9 mouse cellular contexts compared by ENCODE assay signal in genomic region chr2:9880271-9880670, GRCm38 (mm10). TPM values are rescaled to one million over a fixed set of nuclear protein-coding genes. Genes with fewer than 3 reads are reported as not detected.
A peak's percentile ranks its signal among the peaks of the same experiment; 100 is the strongest.
DNase-seq lines count a peak whose midpoint lies in the region; ATAC-seq and TF ChIP-seq lines count a peak whose summit lies in the region.
"Had no signal": no experiment of that assay in that cellular context is flagged by ENCODE, and none has a peak within 500 bp of the region (broad histone marks: within the 10 kb centered on the region; RNA-seq: fewer than 3 reads in every experiment).

No protein-coding gene starts in this region.

- ATAC-seq in forebrain, embryonic 16.5 days = no peak
- ATAC-seq in hindbrain, postnatal 0 days = no peak
- ATAC-seq in midbrain, postnatal 0 days (ENCODE audit: low FRiP score) = no peak

- TF ChIP-seq CTCF in liver, adult 2 months (IDR thresholded peaks at IDR 0.05; ENCODE audit: low read depth, low read length) = no peak
- TF ChIP-seq CTCF in hindbrain, postnatal 0 days (IDR thresholded peaks at IDR 0.05; ENCODE audit: low read depth) = no peak
- no peak for TF ChIP-seq CTCF in midbrain, postnatal 0 days (IDR thresholded peaks at IDR 0.05)

- H3K27ac ChIP-seq in forebrain, embryonic 10.5 days = no peak overlapping the region
- no peak overlapping the region for H3K27ac ChIP-seq in forebrain, embryonic 16.5 days (ENCODE audit: low read length)
- H3K27ac ChIP-seq in liver, adult 2 months (replicated peaks; ENCODE audit: insufficient read depth, low read depth, low read length) = no peak overlapping the region
- no peak overlapping the region for H3K27ac ChIP-seq in hindbrain, postnatal 0 days
- peak overlapping the region; percentile 83 for H3K27ac ChIP-seq in midbrain, postnatal 0 days (ENCODE audit: low read depth, low read length)
- H3K27ac ChIP-seq: limb, embryonic 15.5 days had no signal

- peaks cover 75% of the 10 kb centered on the region for H3K4me1 ChIP-seq in forebrain, embryonic 10.5 days
- peaks cover 36% of the 10 kb centered on the region for H3K4me1 ChIP-seq in forebrain, embryonic 16.5 days (replicated peaks; ENCODE audit: control insufficient read depth, insufficient read depth, low read length)
- H3K4me1 ChIP-seq in liver, adult 2 months (ENCODE audit: control insufficient read depth, insufficient read depth, low read length) = peaks cover 5% of the 10 kb centered on the region
- no peaks in the 10 kb centered on the region for H3K4me1 ChIP-seq in hindbrain, postnatal 0 days (ENCODE audit: insufficient read depth, low read length)
- H3K4me1 ChIP-seq in midbrain, postnatal 0 days (ENCODE audit: insufficient read depth, low read length) = no peaks in the 10 kb centered on the region

- peaks cover 99% of the 10 kb centered on the region for H3K27me3 ChIP-seq in forebrain, embryonic 10.5 days (ENCODE audit: poor library complexity, severe bottlenecking)
- H3K27me3 ChIP-seq in forebrain, embryonic 16.5 days (replicated peaks; ENCODE audit: control insufficient read depth, insufficient read depth, low read length) = peaks cover 53% of the 10 kb centered on the region
- H3K27me3 ChIP-seq in liver, adult 2 months (ENCODE audit: control insufficient read depth, insufficient read depth, low read length) = peaks cover 25% of the 10 kb centered on the region
- H3K27me3 ChIP-seq in hindbrain, postnatal 0 days (ENCODE audit: insufficient read depth, low read length) = peaks cover 41% of the 10 kb centered on the region
- H3K27me3 ChIP-seq in midbrain, postnatal 0 days (ENCODE audit: insufficient read depth, low read length) = peaks cover 23% of the 10 kb centered on the region

- H3K9ac ChIP-seq in forebrain, embryonic 16.5 days (replicated peaks; ENCODE audit: low read depth, low read length) = no peak overlapping the region
- H3K9ac ChIP-seq in liver, adult 2 months (ENCODE audit: low read depth, low read length) = no peak overlapping the region
- H3K9ac ChIP-seq in hindbrain, postnatal 0 days (replicated peaks; ENCODE audit: low read length) = no peak overlapping the region
- H3K9ac ChIP-seq in midbrain, postnatal 0 days (replicated peaks; ENCODE audit: low read length, poor library complexity, severe bottlenecking) = no peak overlapping the region; the same call in 1 of the 2 replicates
- H3K9ac ChIP-seq: limb, embryonic 15.5 days had no signal

- H3K79me2 ChIP-seq in liver, adult 2 months (ENCODE audit: control insufficient read depth, insufficient read depth, low read length) = no peaks in the 10 kb centered on the region

- WGBS in forebrain, embryonic 10.5 days = 2% methylated on average over 11 of the region's 11 CpGs
- 2% methylated on average over 11 of the region's 11 CpGs for WGBS in forebrain, embryonic 16.5 days
- WGBS in liver, adult 2 months = 10% methylated on average over 11 of the region's 11 CpGs
- 4% methylated on average over 11 of the region's 11 CpGs for WGBS in hindbrain, postnatal 0 days
- 4% methylated on average over 11 of the region's 11 CpGs for WGBS in midbrain, postnatal 0 days

- DNase-seq in forebrain, embryonic 10.5 days (ENCODE audit: extremely low spot score, low spot score) = no peak
- DNase-seq in liver, adult 2 months (ENCODE audit: extremely low read depth, low read depth, low spot score) = peak; percentile 19
- no peak for DNase-seq in liver
- no peak for DNase-seq in hindbrain, postnatal 0 days (ENCODE audit: low spot score)
- DNase-seq in midbrain, postnatal 0 days (ENCODE audit: low spot score) = no peak
- DNase-seq in thymus, postnatal 0 days (ENCODE audit: low spot score) = no peak
- DNase-seq in thymus, postnatal 36 days = no peak

- 0 out of 2 replicates have a peak overlapping the region, but pooled peaks have one; percentile 52 for H3K4me3 ChIP-seq in forebrain, embryonic 10.5 days
- no peak overlapping the region for H3K4me3 ChIP-seq in forebrain, embryonic 16.5 days (replicated peaks; ENCODE audit: low read length)
- H3K4me3 ChIP-seq in liver, adult 2 months (ENCODE audit: insufficient read depth, low read depth, low read length) = no peak overlapping the region
- peak overlapping the region; percentile 1; the same call in 1 of the 2 replicates for H3K4me3 ChIP-seq in hindbrain, postnatal 0 days (ENCODE audit: low read length)
- H3K4me3 ChIP-seq in midbrain, postnatal 0 days (ENCODE audit: low read depth, low read length) = peak overlapping the region; percentile 43

- H3K4me2 ChIP-seq in forebrain, embryonic 16.5 days (ENCODE audit: low read length) = no peak overlapping the region
- peak overlapping the region; percentile 65 for H3K4me2 ChIP-seq in hindbrain, postnatal 0 days (ENCODE audit: low read depth, low read length)
- H3K4me2 ChIP-seq in midbrain, postnatal 0 days (ENCODE audit: low read depth, low read length, poor library complexity, severe bottlenecking) = peak overlapping the region; percentile 71

- H3K9me3 ChIP-seq in forebrain, embryonic 10.5 days = no peaks in the 10 kb centered on the region
- no peaks in the 10 kb centered on the region for H3K9me3 ChIP-seq in forebrain, embryonic 16.5 days (ENCODE audit: control insufficient read depth, low read length)
- no peaks in the 10 kb centered on the region for H3K9me3 ChIP-seq in hindbrain, postnatal 0 days (ENCODE audit: low read length)
- no peaks in the 10 kb centered on the region for H3K9me3 ChIP-seq in midbrain, postnatal 0 days (ENCODE audit: low read length)
- H3K9me3 ChIP-seq: limb, embryonic 15.5 days had no signal

- no peak for TF ChIP-seq POLR2A in liver, adult 2 months (IDR thresholded peaks at IDR 0.05; ENCODE audit: extremely low read depth, insufficient read depth, low read length)

- no peaks in the 10 kb centered on the region for H3K36me3 ChIP-seq in forebrain, embryonic 10.5 days (replicated peaks)
- H3K36me3 ChIP-seq in forebrain, embryonic 16.5 days (ENCODE audit: control insufficient read depth, insufficient read depth) = no peaks in the 10 kb centered on the region
- H3K36me3 ChIP-seq in liver, adult 2 months (ENCODE audit: control insufficient read depth, insufficient read depth, low read length) = no peaks in the 10 kb centered on the region
- H3K36me3 ChIP-seq in hindbrain, postnatal 0 days (ENCODE audit: insufficient read depth, low read length) = no peaks in the 10 kb centered on the region
- no peaks in the 10 kb centered on the region for H3K36me3 ChIP-seq in midbrain, postnatal 0 days (ENCODE audit: insufficient read depth, low read length)
- H3K36me3 ChIP-seq: limb, embryonic 15.5 days had no signal

RNA-seq across cellular contexts. Expression of gene 4930412O13Rik, which starts 0.8 kb away (rescaled TPM):
- 0.42 and 0.50 TPM in 2 replicates for polyA plus RNA-seq in forebrain, embryonic 10.5 days (2016; fragmentation: Nextera tagmentation; extraction: Ambion mirVana)
- not detected in 2 replicates for polyA plus RNA-seq in forebrain, embryonic 16.5 days (2015; fragmentation: Nextera tagmentation; extraction: Ambion mirVana)
- not detected in 2 replicates for total RNA-seq in liver, adult 2 months (2014; rRNA removed)
- not detected in 2 replicates for polyA plus RNA-seq in liver, adult 2 months (2012; rRNA removed)
- total RNA-seq in hindbrain, postnatal 0 days (2014; rRNA removed) = not detected in 2 replicates
- 0.57 and 0.75 TPM in 2 replicates for polyA plus RNA-seq in hindbrain, postnatal 0 days (2015; fragmentation: Nextera tagmentation; extraction: Ambion mirVana)
- 0.11 and 0.66 TPM in 2 replicates for total RNA-seq in midbrain, postnatal 0 days (2014; rRNA removed)
- polyA plus RNA-seq in midbrain, postnatal 0 days (2015; fragmentation: Nextera tagmentation; extraction: Ambion mirVana) = 2.0 TPM in 2 replicates
- not detected in 2 replicates for polyA plus RNA-seq in thymus, postnatal 0 days (2015; fragmentation: Nextera tagmentation; extraction: Ambion mirVana)
- polyA plus RNA-seq: limb, embryonic 15.5 days had no signal

RNA-seq across cellular contexts. Expression of gene 9230102O04Rik, which starts 9.1 kb away (rescaled TPM):
- 0.54 TPM in 1 of 2 replicates, not detected in the other for polyA plus RNA-seq in forebrain, embryonic 10.5 days (2016; fragmentation: Nextera tagmentation; extraction: Ambion mirVana)
- polyA plus RNA-seq in forebrain, embryonic 16.5 days (2015; fragmentation: Nextera tagmentation; extraction: Ambion mirVana) = not detected in 2 replicates
- not detected in 2 replicates for total RNA-seq in liver, adult 2 months (2014; rRNA removed)
- not detected in 2 replicates for polyA plus RNA-seq in liver, adult 2 months (2012; rRNA removed)
- total RNA-seq in hindbrain, postnatal 0 days (2014; rRNA removed) = 1.5 TPM in 1 of 2 replicates, not detected in the other
- polyA plus RNA-seq in hindbrain, postnatal 0 days (2015; fragmentation: Nextera tagmentation; extraction: Ambion mirVana) = 0.76 and 1.0 TPM in 2 replicates
- total RNA-seq in midbrain, postnatal 0 days (2014; rRNA removed) = 0.77 TPM in 1 of 2 replicates, not detected in the other
- 2.2 and 3.6 TPM in 2 replicates for polyA plus RNA-seq in midbrain, postnatal 0 days (2015; fragmentation: Nextera tagmentation; extraction: Ambion mirVana)
- not detected in 2 replicates for polyA plus RNA-seq in thymus, postnatal 0 days (2015; fragmentation: Nextera tagmentation; extraction: Ambion mirVana)
- polyA plus RNA-seq: limb, embryonic 15.5 days had no signal

RNA-seq across cellular contexts. Expression of gene Gata3, which starts 9.6 kb away (rescaled TPM):
- polyA plus RNA-seq in forebrain, embryonic 10.5 days (2016; fragmentation: Nextera tagmentation; extraction: Ambion mirVana) = 4.2 and 7.3 TPM in 2 replicates
- 0.42 and 2.2 TPM in 2 replicates for polyA plus RNA-seq in forebrain, embryonic 16.5 days (2015; fragmentation: Nextera tagmentation; extraction: Ambion mirVana)
- 0.07 TPM in 1 of 2 replicates, not detected in the other for total RNA-seq in liver, adult 2 months (2014; rRNA removed)
- 0.33 and 0.42 TPM in 2 replicates for polyA plus RNA-seq in liver, adult 2 months (2012; rRNA removed)
- 2.3 and 3.5 TPM in 2 replicates for total RNA-seq in hindbrain, postnatal 0 days (2014; rRNA removed)
- polyA plus RNA-seq in hindbrain, postnatal 0 days (2015; fragmentation: Nextera tagmentation; extraction: Ambion mirVana) = 17.6 and 20.5 TPM in 2 replicates
- 13.3 and 14.5 TPM in 2 replicates for total RNA-seq in midbrain, postnatal 0 days (2014; rRNA removed)
- polyA plus RNA-seq in midbrain, postnatal 0 days (2015; fragmentation: Nextera tagmentation; extraction: Ambion mirVana) = 88.9 and 94.6 TPM in 2 replicates
- 69.7 and 81.2 TPM in 2 replicates for polyA plus RNA-seq in thymus, postnatal 0 days (2015; fragmentation: Nextera tagmentation; extraction: Ambion mirVana)

Comparison
In these comparisons a context has a peak if more than half of its experiments do, and no peak if none do; other contexts are left out.
1. H3K4me3 ChIP-seq: peak in forebrain, embryonic 10.5 days (single experiment), hindbrain, postnatal 0 days (single experiment) and midbrain, postnatal 0 days (single experiment); none in forebrain, embryonic 16.5 days (single experiment) and liver, adult 2 months (single experiment).